In genomic region chr1:166281836-166282235, GRCm38 (mm10) we compare ENCODE assay signal across 14 mouse cellular contexts. TPM values are rescaled to one million over a fixed set of nuclear protein-coding genes. Genes with fewer than 3 reads are reported as not detected.
DNase-seq lines count a peak whose midpoint lies in the region; ATAC-seq and TF ChIP-seq lines count a peak whose summit lies in the region.
"Had no signal": no experiment of that assay in that cellular context is flagged by ENCODE, and none has a peak within 500 bp of the region (broad histone marks: within the 10 kb centered on the region; RNA-seq: fewer than 3 reads in every experiment).

No protein-coding gene starts in this region.

- H3K27ac ChIP-seq in forebrain, embryonic 10.5 days: peak overlapping the region; percentile 92
- peak overlapping the region; percentile 60 for H3K27ac ChIP-seq in hindbrain, embryonic 14.5 days
- peak overlapping the region; percentile 68; the same call in 1 of the 2 replicates for H3K27ac ChIP-seq in midbrain, postnatal 0 days (ENCODE audit: low read depth, low read length)
- H3K27ac ChIP-seq: embryonic facial prominence, embryonic 13.5 days; heart, adult 2 months; liver, embryonic 15.5 days; macrophage; stomach, embryonic 15.5 days had no signal

- 23% methylated on average over 3 of the region's 3 CpGs for WGBS in forebrain, embryonic 10.5 days
- 22% methylated on average over 3 of the region's 3 CpGs for WGBS in hindbrain, embryonic 14.5 days
- WGBS in midbrain, postnatal 0 days: 43% methylated on average over 3 of the region's 3 CpGs

- H3K4me3 ChIP-seq in forebrain, embryonic 10.5 days: peak overlapping the region; percentile 12; the same call in 1 of the 2 replicates
- H3K4me3 ChIP-seq in hindbrain, embryonic 14.5 days (replicated peaks; ENCODE audit: low read length): no peak overlapping the region
- H3K4me3 ChIP-seq in midbrain, postnatal 0 days (ENCODE audit: low read depth, low read length): no peak overlapping the region
- H3K4me3 ChIP-seq: heart, adult 2 months; liver, embryonic 15.5 days had no signal

- peaks cover 99% of the 10 kb centered on the region for H3K4me1 ChIP-seq in forebrain, embryonic 10.5 days
- H3K4me1 ChIP-seq in hindbrain, embryonic 14.5 days (replicated peaks; ENCODE audit: control insufficient read depth, insufficient read depth, low read length): peaks cover 66% of the 10 kb centered on the region
- peaks cover 61% of the 10 kb centered on the region for H3K4me1 ChIP-seq in midbrain, postnatal 0 days (ENCODE audit: insufficient read depth, low read length)
- H3K4me1 ChIP-seq: liver, embryonic 15.5 days had no signal

- ATAC-seq in hindbrain, embryonic 14.5 days (ENCODE audit: low FRiP score): no peak
- no peak for ATAC-seq in midbrain, postnatal 0 days (ENCODE audit: low FRiP score)

- H3K9me3 ChIP-seq in forebrain, embryonic 10.5 days: no peaks in the 10 kb centered on the region
- H3K9me3 ChIP-seq in hindbrain, embryonic 14.5 days (ENCODE audit: control insufficient read depth, low read length): no peaks in the 10 kb centered on the region
- no peaks in the 10 kb centered on the region for H3K9me3 ChIP-seq in midbrain, postnatal 0 days (ENCODE audit: low read length)
- H3K9me3 ChIP-seq: embryonic facial prominence, embryonic 13.5 days; liver, embryonic 15.5 days; stomach, embryonic 15.5 days had no signal

- H3K27me3 ChIP-seq in forebrain, embryonic 10.5 days (ENCODE audit: poor library complexity, severe bottlenecking): no peaks in the 10 kb centered on the region
- H3K27me3 ChIP-seq in hindbrain, embryonic 14.5 days (ENCODE audit: control insufficient read depth, insufficient read depth, low read length): no peaks in the 10 kb centered on the region
- no peaks in the 10 kb centered on the region for H3K27me3 ChIP-seq in midbrain, postnatal 0 days (ENCODE audit: insufficient read depth, low read length)
- H3K27me3 ChIP-seq: embryonic facial prominence, embryonic 13.5 days; stomach, embryonic 15.5 days had no signal

- H3K36me3 ChIP-seq in forebrain, embryonic 10.5 days (replicated peaks): peaks cover 11% of the 10 kb centered on the region
- H3K36me3 ChIP-seq in hindbrain, embryonic 14.5 days (replicated peaks; ENCODE audit: control insufficient read depth, insufficient read depth): no peaks in the 10 kb centered on the region
- H3K36me3 ChIP-seq in midbrain, postnatal 0 days (ENCODE audit: insufficient read depth, low read length): no peaks in the 10 kb centered on the region
- H3K36me3 ChIP-seq: embryonic facial prominence, embryonic 13.5 days; liver, embryonic 15.5 days; stomach, embryonic 15.5 days had no signal

- peak; percentile 19 for DNase-seq in adipocyte (ENCODE audit: low spot score)
- DNase-seq in forebrain, embryonic 10.5 days (ENCODE audit: extremely low spot score, low spot score): no peak
- DNase-seq in hindbrain, embryonic 14.5 days (ENCODE audit: low spot score): no peak
- DNase-seq in midbrain, postnatal 0 days (ENCODE audit: low spot score): no peak
- DNase-seq in frontal cortex, postnatal 25 days (ENCODE audit: low spot score in 2 of 2): no peak
- DNase-seq in left cerebral cortex, adult 9 months (ENCODE audit: low spot score in 2 of 2): no peak
- no peak for DNase-seq in left cerebral cortex, adult 11 months (ENCODE audit: low spot score)
- DNase-seq: cerebellum, adult 8-10 months had no signal

- H3K9ac ChIP-seq in hindbrain, embryonic 14.5 days: no peak overlapping the region
- no peak overlapping the region for H3K9ac ChIP-seq in midbrain, postnatal 0 days (replicated peaks; ENCODE audit: low read length, poor library complexity, severe bottlenecking)
- H3K9ac ChIP-seq: embryonic facial prominence, embryonic 13.5 days; liver, embryonic 15.5 days; stomach, embryonic 15.5 days had no signal

- no peak overlapping the region for H3K4me2 ChIP-seq in hindbrain, embryonic 14.5 days (replicated peaks)
- H3K4me2 ChIP-seq in midbrain, postnatal 0 days (ENCODE audit: low read depth, low read length, poor library complexity, severe bottlenecking): no peak overlapping the region
- H3K4me2 ChIP-seq: liver, embryonic 15.5 days had no signal

- TF ChIP-seq CTCF in midbrain, postnatal 0 days (IDR thresholded peaks at IDR 0.05): no peak

RNA-seq across cellular contexts. Expression of gene Ildr2, which starts 27.9 kb away (rescaled TPM):
- 7.7 and 8.3 TPM in 2 replicates for polyA plus RNA-seq in forebrain, embryonic 10.5 days (2016; fragmentation: Nextera tagmentation; extraction: Ambion mirVana)
- polyA plus RNA-seq in hindbrain, embryonic 14.5 days (2014; fragmentation: Nextera tagmentation; extraction: Ambion mirVana): 3.6 and 4.1 TPM in 2 replicates
- total RNA-seq in midbrain, postnatal 0 days (2014; rRNA removed): 31.3 and 36.5 TPM in 2 replicates
- polyA plus RNA-seq in midbrain, postnatal 0 days (2015; fragmentation: Nextera tagmentation; extraction: Ambion mirVana): 5.7 and 7.1 TPM in 2 replicates
- total RNA-seq: CH12.LX had no signal
- polyA plus RNA-seq: macrophage had no signal

RNA-seq across cellular contexts. Expression of gene Mael, which starts 43.3 kb away (rescaled TPM):
- not detected in 2 replicates for polyA plus RNA-seq in forebrain, embryonic 10.5 days (2016; fragmentation: Nextera tagmentation; extraction: Ambion mirVana)
- 0.20 TPM in 1 of 2 replicates, not detected in the other for polyA plus RNA-seq in hindbrain, embryonic 14.5 days (2014; fragmentation: Nextera tagmentation; extraction: Ambion mirVana)
- 0.22 and 1.2 TPM in 2 replicates for total RNA-seq in midbrain, postnatal 0 days (2014; rRNA removed)
- 0.25 and 0.48 TPM in 2 replicates for polyA plus RNA-seq in midbrain, postnatal 0 days (2015; fragmentation: Nextera tagmentation; extraction: Ambion mirVana)
- total RNA-seq: CH12.LX; heart, adult 2 months had no signal
- polyA plus RNA-seq: embryonic facial prominence, embryonic 13.5 days; macrophage; stomach, embryonic 15.5 days had no signal
